Mouse (Mus musculus) embryonic facial prominence, embryonic 10.5 days (tissue): Measurements from ENCODE around the gene Cela2a. TPM values are rescaled to one million over a fixed set of nuclear protein-coding genes. Genes with fewer than 3 reads are reported as not detected.

Experiments used
- DNase-seq: peaks from one replicate; pipeline ENCODE4 v3.0.0-alpha.2; 2017; ENCODE audit warnings: low spot score
- H3K27ac ChIP-seq: fragments of 300-500 bp; sonication (generic); replicated peaks from 2 replicates; pipeline ENCODE4 v1.5.1; 2016; ENCODE audit warnings: mild to moderate bottlenecking
- H3K27me3 ChIP-seq: fragments of 300-500 bp; sonication (generic); replicated peaks from 2 replicates; pipeline ENCODE4 v1.6.1; 2016; ENCODE audit warnings: low read depth, mild to moderate bottlenecking; ENCODE audit not compliant: poor library complexity, severe bottlenecking
- H3K36me3 ChIP-seq: fragments of 300-500 bp; sonication (generic); replicated peaks from 2 replicates; pipeline ENCODE4 v1.6.1; 2016; ENCODE audit warnings: mild to moderate bottlenecking, moderate library complexity
- H3K4me1 ChIP-seq: fragments of 300-500 bp; sonication (generic); 2 replicates; pipeline ENCODE4 v1.6.1; 2016
- H3K4me3 ChIP-seq: fragments of 300-500 bp; sonication (generic); 2 replicates; pipeline ENCODE4 v1.5.1; 2016; ENCODE audit warnings: mild to moderate bottlenecking, moderate library complexity
- H3K9me3 ChIP-seq: fragments of 300-500 bp; sonication (generic); 2 replicates; pipeline ENCODE4 v1.6.1; 2016; ENCODE audit warnings: mild to moderate bottlenecking
- WGBS: fragments of 180-500 bp; shearing (Covaris S2); methylation state at CpG from one replicate; pipeline ENCODE4 v1.1.7; 2016; 5-methylcytosine and 5-hydroxymethylcytosine counted together
- polyA plus RNA-seq: library from polyadenylated mRNA; unstranded; fragments of >200 nt; fragmentation: Nextera tagmentation; extraction: Ambion mirVana; gene quantifications from 2 replicates; pipeline ENCODE4 v1.2.1, GENCODE M21; 2016

Cela2a gene
- polyA plus RNA-seq, 1 experiment from 2014 or later, result not detected

DNA sequence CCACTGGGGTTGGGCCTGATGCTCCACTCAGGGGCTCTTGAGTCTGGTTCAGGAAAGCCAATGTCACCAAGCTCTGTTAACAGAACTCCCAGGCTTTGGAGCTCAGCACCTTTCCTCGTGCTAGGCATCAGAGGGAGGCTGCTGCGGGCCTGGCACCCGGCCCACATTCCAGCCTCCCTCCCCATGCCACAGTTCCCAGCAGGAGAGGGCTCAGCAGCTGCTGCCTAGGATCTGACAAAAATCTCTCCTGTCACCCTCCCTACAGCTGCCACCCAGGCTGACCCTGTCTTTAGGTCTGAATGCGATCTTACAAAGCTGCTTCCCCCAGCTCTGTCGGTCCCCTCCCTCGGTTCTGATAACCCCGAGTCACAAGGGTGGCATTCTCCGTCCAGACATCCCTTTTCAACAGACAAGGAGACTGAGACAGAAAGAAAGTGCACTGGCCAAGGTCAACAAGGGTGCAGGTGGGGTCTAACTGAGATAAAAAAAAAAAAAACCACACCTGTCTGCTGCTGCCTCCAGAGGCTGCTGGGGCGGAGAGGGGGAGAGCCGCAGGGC, 41.1 kb upstream of the Cela2a start:
- H3K27me3 ChIP-seq, result peaks cover 14% of the 10 kb centered on the region
- H3K4me1 ChIP-seq, result peaks cover 41% of the 10 kb centered on the region
- H3K4me3 ChIP-seq, result no peak overlapping the region
- no peaks in the 10 kb centered on the region for H3K9me3 ChIP-seq
- DNase-seq, result no peak
- H3K36me3 ChIP-seq, result no peaks in the 10 kb centered on the region; the same call in none of the 2 replicates
- H3K27ac ChIP-seq, result no peak overlapping the region
- WGBS, result 31% methylated on average over 10 of the region's 10 CpGs

DNA sequence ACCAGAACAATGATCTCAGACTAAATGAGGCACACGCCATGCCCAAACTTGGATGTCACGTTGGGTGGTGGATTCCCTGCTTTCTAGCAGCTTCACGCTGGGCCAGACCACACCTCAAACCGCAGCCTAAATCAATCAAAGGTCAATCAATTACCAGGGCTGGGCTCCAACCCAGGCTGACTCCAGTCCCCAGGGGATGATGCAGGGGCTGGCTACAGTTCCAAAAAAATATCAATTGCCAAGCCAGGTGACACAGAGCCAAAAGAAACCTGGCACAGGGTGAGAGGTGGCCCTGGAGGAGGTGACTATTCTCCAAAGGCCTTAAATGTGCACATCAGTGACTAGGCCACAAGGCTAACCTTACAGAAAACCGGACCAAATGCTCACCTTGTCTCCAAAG, 39.6 kb upstream of the Cela2a start:
- no peak overlapping the region for H3K27ac ChIP-seq
- H3K4me1 ChIP-seq, result peaks cover 29% of the 10 kb centered on the region
- H3K4me3 ChIP-seq, result no peak overlapping the region
- peaks cover 9% of the 10 kb centered on the region for H3K36me3 ChIP-seq
- no peak for DNase-seq
- WGBS, result 92% methylated on average over 5 of the region's 5 CpGs
- no peaks in the 10 kb centered on the region for H3K9me3 ChIP-seq
- no peaks in the 10 kb centered on the region for H3K27me3 ChIP-seq

DNA sequence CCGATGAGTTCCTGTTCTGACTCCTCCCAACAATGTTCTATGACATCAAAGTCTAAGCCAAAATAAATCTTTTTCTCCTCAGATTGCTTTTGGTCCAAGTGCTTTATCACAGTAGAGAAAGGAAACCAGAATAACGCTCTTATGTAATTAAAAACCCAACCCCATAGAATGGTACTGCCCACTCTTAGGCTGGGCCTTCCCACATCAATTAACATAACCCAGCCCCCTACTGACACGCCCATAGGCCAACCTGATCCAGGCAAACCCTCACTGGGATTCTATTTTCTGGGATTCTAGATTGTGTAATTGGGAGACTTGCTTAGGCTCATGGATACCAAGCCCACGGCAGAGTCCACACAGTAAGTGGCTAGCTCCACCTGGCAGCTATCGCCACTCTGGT, 39.0 kb upstream of the Cela2a start:
- no peak for DNase-seq
- no peaks in the 10 kb centered on the region for H3K27me3 ChIP-seq
- 94% methylated on average over 5 of the region's 5 CpGs for WGBS
- no peaks in the 10 kb centered on the region for H3K9me3 ChIP-seq
- no peak overlapping the region for H3K4me3 ChIP-seq
- no peak overlapping the region for H3K27ac ChIP-seq
- peaks cover 28% of the 10 kb centered on the region for H3K4me1 ChIP-seq
- peaks cover 15% of the 10 kb centered on the region for H3K36me3 ChIP-seq

DNA sequence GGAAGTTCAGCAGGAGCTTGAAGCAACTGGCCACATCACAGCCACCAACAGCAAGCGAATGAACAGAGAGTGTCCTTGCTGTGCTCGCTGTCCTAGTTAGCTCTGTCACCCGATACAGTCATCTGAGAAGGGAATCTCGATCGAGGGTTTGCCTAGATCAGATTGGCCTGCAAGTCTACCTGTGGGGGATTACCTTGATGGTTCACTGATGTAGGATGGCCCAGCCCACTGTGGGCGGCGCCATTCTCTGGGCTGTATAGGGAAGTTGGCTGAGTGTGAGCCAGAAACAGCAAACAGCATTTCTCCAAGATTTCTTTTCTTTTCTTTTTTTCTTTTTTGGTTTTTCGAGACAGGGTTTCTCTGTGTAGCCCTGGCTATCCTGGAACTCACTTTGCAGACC, 38.5 kb upstream of the Cela2a start:
- H3K4me3 ChIP-seq, result no peak overlapping the region
- H3K9me3 ChIP-seq, result no peaks in the 10 kb centered on the region
- no peaks in the 10 kb centered on the region for H3K27me3 ChIP-seq
- 93% methylated on average over 8 of the region's 8 CpGs for WGBS
- no peak overlapping the region for H3K27ac ChIP-seq
- DNase-seq, result no peak
- peaks cover 20% of the 10 kb centered on the region for H3K36me3 ChIP-seq
- peaks cover 23% of the 10 kb centered on the region for H3K4me1 ChIP-seq

DNA sequence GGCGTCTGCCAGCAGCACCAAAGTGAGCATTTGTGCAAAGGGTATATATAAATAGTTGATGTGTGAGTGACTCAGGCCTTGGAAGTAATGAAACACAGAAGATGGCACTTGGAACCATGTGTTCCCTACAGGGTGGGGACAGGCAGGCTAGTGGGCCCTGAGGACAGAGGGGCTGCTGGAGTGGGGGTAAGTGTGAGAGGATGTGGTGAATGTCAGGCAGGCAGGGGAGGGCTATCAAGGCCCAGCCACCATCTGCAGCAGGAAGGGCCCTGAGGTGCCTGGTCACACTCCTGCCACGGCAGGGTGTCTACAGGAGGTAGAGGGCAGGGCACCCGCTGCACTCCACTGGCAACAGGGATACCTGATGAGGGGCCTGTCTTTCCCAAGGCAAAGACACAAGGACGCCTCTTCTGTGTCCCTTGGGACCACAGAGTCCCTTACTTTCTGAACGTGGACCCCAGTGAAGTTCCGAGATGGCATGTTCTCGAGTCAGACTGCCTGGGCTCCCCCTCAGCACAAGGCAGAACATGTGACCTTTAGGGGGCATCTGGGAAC, 37.8 kb upstream of the Cela2a start:
- Histone ChIP-seq H3K27ac (0 out of 2 replicates have a peak overlapping the region, but pooled peaks have one; percentile 25), H3K36me3 (peaks cover 27% of the 10 kb centered on the region), H3K9me3 (no peaks in the 10 kb centered on the region), H3K27me3 (no peaks in the 10 kb centered on the region), H3K4me3 (no peak overlapping the region), H3K4me1 (peaks cover 21% of the 10 kb centered on the region)
- DNase-seq, result no peak
- 88% methylated on average over 7 of the region's 7 CpGs for WGBS

DNA sequence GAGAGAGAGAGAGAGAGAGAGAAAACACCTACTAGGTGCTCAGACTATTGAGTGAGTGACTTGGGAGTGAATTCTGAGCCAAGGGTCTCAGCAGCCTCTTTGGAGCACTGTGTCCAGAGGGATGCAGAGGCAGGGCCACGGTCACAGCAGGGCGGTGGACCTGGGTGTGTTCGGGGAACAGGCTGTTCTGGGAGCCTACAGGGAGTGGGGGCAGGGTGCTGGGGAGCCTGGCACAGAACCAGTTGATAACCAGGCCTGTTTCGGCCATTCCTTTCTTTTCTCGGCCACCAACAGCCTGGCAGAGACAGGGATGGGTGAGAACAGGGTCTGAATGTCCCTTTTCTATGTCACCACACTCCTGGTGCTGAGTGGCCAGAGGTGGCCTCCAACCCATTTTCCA, 36.9 kb upstream of the Cela2a start:
- Histone ChIP-seq H3K27me3 (no peaks in the 10 kb centered on the region), H3K27ac (no peak overlapping the region), H3K36me3 (peaks cover 30% of the 10 kb centered on the region), H3K9me3 (no peaks in the 10 kb centered on the region), H3K4me3 (no peak overlapping the region), H3K4me1 (peaks cover 21% of the 10 kb centered on the region)
- 81% methylated on average over 5 of the region's 5 CpGs for WGBS
- no peak for DNase-seq

DNA sequence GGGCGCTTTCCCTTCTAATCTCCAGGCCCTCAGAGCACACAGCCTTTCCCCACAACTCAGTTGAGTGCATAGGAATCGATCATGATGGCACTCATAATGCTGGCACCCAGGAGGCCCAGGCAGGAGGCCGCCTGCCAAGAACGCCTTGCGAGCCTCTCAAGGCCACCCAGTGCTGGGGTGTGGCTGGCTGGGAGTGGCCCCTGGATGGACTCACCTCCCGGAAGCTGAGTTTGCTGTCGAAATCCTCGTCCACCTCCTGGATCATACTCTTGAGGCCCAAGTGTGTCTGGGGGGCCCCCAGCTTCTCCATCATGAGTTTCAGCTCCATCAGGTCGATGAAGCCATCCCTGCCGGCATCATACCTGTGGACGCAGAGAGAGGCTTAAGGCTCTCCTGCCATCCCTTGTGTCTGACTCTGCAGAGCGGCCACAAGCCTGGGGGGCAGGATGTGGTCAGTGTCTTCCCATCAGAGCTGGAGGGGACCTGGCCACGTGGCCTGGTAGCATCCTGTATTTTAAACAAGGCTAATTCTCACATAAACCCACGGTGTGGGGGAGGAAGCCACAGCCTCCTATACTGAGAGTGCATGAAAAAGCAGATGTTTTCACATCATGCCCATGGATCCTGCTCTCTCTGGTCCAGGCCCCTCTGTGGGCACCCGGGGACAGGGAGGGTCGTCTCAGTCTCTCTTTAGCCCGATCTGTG, 35.8 kb upstream of the Cela2a start:
- peaks cover 12% of the 10 kb centered on the region for H3K4me1 ChIP-seq
- H3K36me3 ChIP-seq, result peaks cover 30% of the 10 kb centered on the region
- WGBS, result 88% methylated on average over 17 of the region's 17 CpGs
- no peak for DNase-seq
- H3K4me3 ChIP-seq, result no peak overlapping the region
- no peaks in the 10 kb centered on the region for H3K27me3 ChIP-seq
- H3K27ac ChIP-seq, result no peak overlapping the region
- no peaks in the 10 kb centered on the region for H3K9me3 ChIP-seq

DNA sequence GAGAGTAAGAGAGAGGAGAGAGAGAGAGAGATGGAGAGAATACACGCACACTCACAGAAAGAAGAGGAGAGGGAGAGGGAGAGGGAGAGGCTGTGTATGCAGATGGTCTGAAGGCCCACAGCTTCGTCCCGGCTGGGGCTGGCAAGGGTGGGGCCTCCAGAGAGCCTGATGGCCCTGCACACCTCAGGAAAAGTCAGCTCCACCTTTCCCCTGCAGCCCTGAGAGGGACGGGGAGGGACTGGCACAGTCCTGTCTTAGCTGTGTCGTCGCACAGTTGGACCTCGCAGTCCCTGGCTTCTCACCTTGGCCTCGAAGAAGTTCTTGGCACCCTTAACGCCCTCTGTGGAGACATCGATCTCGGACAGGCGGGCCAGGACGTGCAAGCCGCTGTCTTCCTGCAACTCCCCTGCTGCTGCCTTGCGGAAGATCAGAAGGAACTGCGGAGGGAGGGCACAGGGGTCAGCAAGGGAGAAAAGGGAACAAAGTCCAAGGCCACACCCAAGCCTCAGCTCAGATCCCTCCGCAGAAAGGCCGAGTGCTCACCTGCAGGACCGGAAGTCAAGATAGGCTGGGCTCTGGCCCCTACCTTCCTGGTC, 34.4 kb upstream of the Cela2a start:
- Histone ChIP-seq H3K36me3 (peaks cover 30% of the 10 kb centered on the region), H3K9me3 (no peaks in the 10 kb centered on the region), H3K4me3 (no peak overlapping the region), H3K4me1 (peaks cover 12% of the 10 kb centered on the region), H3K27me3 (no peaks in the 10 kb centered on the region), H3K27ac (no peak overlapping the region)
- WGBS, result 74% methylated on average over 19 of the region's 19 CpGs
- DNase-seq, result no peak

DNA sequence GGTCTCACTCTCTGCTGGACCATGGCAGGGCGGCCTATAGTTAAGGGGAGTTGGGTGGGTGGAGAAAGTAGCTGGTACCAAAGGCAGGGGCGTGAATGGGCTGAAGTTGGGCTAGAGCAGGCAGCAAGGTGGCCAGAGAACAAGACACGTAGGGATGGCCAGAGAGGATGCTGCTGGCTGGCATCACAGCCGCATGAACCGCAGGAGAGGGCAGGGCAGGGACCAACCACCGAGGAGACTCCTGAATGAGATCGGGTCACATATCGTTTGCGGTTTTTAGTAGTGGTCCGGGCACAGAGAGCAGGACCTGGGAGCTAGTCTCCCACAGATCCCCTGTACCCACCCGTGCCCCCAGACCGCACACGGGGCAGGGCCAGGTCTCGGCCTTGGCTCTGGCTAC, 33.4 kb upstream of the Cela2a start:
- H3K4me3 ChIP-seq, result no peak overlapping the region
- DNase-seq, result no peak
- no peak overlapping the region for H3K27ac ChIP-seq
- H3K4me1 ChIP-seq, result peaks cover 12% of the 10 kb centered on the region
- H3K9me3 ChIP-seq, result no peaks in the 10 kb centered on the region
- peaks cover 30% of the 10 kb centered on the region for H3K36me3 ChIP-seq
- 93% methylated on average over 14 of the region's 14 CpGs for WGBS
- H3K27me3 ChIP-seq, result no peaks in the 10 kb centered on the region

DNA sequence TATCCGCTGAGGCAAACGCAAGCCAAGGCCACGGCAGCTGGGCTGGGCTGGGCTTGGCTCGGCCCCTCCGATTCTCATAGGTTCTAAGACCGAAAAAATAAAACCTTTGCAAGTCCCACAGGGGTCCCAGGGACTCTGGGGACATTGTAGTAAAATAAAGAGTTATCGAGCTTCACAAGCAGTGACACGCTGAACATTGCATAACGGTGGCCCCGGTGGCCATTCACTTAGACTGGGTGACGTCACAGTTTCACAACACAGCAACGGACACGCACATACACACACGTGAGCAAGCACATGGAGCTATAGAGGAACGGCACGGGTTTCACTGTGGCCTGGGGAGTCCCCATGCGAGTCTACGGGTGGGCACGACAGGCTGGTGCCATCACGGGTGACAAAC, 32.5 kb upstream of the Cela2a start:
- H3K4me3 ChIP-seq, result no peak overlapping the region
- H3K4me1 ChIP-seq, result peaks cover 7% of the 10 kb centered on the region
- H3K27ac ChIP-seq, result no peak overlapping the region
- DNase-seq, result no peak
- H3K27me3 ChIP-seq, result no peaks in the 10 kb centered on the region
- 92% methylated on average over 20 of the region's 20 CpGs for WGBS
- no peaks in the 10 kb centered on the region; the same call in 1 of the 2 replicates for H3K9me3 ChIP-seq
- peaks cover 30% of the 10 kb centered on the region for H3K36me3 ChIP-seq

DNA sequence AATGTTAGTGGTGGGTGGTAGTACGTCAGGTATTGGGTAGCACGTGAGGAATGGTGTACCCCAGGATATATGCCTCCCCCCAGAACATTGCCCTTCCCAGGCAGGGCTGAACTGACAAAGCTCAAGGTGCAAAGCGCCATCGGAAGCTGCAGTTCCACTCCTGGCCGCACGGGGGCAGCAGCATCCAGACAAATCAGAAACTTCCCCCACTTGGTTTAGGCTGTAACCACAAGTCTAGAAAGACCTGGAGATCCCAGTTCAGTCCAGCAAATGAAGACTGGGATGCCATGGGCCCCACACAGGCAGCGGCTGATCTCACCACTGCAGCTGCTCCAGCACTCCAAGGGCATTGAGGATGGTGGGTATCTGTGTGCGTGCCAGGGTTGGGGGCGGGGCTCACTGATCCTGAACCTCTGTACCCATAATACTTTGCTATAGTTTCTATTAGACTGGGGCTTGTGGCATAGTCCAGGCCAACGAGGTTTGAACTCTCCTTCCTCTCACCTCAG, 31.5 kb upstream of the Cela2a start:
- H3K4me3 ChIP-seq, result no peak overlapping the region
- H3K27me3 ChIP-seq, result no peaks in the 10 kb centered on the region
- no peak overlapping the region for H3K27ac ChIP-seq
- peaks cover 3% of the 10 kb centered on the region; the same call in 1 of the 2 replicates for H3K9me3 ChIP-seq
- 20% methylated on average over 10 of the region's 10 CpGs for WGBS
- DNase-seq, result peak; percentile 88
- H3K36me3 ChIP-seq, result peaks cover 30% of the 10 kb centered on the region
- H3K4me1 ChIP-seq, result no peaks in the 10 kb centered on the region; the same call in 1 of the 2 replicates

DNA sequence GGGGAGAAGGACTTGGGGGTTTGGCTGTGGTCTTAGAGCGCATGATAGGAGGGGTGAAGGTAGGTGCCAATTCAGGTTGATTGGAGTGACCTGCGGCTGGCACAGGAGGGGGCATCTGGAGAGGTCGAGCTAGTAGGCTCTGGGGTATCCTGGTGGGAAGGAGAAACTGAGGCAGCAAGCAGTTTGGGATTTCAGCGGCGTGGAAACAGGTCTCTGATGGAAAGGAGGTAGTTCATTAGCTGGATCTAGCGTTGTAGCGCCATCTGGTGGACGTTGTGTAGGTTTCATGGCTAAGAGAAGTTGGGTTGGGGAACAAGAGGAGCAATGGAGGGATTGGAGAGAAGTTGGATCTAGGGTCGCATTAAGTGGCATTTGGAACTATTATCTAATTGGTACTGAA, 27.5 kb upstream of the Cela2a start:
- no peak overlapping the region for H3K4me3 ChIP-seq
- peaks cover 3% of the 10 kb centered on the region; the same call in 1 of the 2 replicates for H3K9me3 ChIP-seq
- WGBS, result 83% methylated on average over 9 of the region's 9 CpGs
- DNase-seq, result peak; percentile 66
- no peak overlapping the region for H3K27ac ChIP-seq
- no peaks in the 10 kb centered on the region for H3K27me3 ChIP-seq
- no peaks in the 10 kb centered on the region; the same call in 1 of the 2 replicates for H3K4me1 ChIP-seq
- H3K36me3 ChIP-seq, result no peaks in the 10 kb centered on the region
